In the genomic region with DNA sequence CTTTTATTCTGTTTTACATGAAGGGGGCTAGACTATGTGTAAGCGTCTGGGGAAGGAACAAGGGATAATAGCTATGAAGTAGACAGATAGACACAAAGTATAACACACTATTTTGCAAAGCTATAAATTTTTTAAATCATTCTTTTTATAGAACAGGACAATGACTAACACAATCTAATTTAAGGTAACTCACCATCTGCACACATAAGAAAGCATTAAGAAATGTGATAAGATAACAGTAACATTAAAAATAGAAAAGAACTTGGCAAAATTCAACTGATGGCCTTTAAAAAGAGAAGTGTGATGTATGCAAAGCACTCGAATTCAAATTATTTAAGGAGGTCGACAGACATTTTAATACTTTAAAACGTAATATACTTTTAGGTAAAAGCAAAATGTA, we compare ENCODE assay signal across 14 mouse cellular contexts.
"Had no signal": no experiment of that assay in that cellular context is flagged by ENCODE, and none has a peak within 500 bp of the region (broad histone marks: within the 10 kb centered on the region; RNA-seq: fewer than 3 reads in every experiment).

No protein-coding gene starts in this region.

- ATAC-seq: liver, postnatal 0 days had no signal

- H3K9ac ChIP-seq: limb, embryonic 12.5 days; liver, embryonic 13.5 days; liver, postnatal 0 days; lung, embryonic 15.5 days; neural tube, embryonic 15.5 days had no signal

- H3K27ac ChIP-seq: limb, embryonic 12.5 days; lung, embryonic 15.5 days; macrophage; neural tube, embryonic 15.5 days had no signal

- H3K4me2 ChIP-seq: limb, embryonic 12.5 days; liver, embryonic 13.5 days; lung, embryonic 15.5 days; midbrain, embryonic 11.5 days; neural tube, embryonic 15.5 days had no signal

- H3K4me1 ChIP-seq: limb, embryonic 12.5 days; lung, embryonic 15.5 days; neural tube, embryonic 15.5 days had no signal

- H3K4me3 ChIP-seq: limb, embryonic 12.5 days; liver, embryonic 13.5 days; lung, embryonic 15.5 days; megakaryocyte, embryonic 14.5 days; neural tube, embryonic 15.5 days had no signal

- DNase-seq: kidney, postnatal 25 days; liver; liver, embryonic 13.5 days; liver, postnatal 0 days; lung, postnatal 14 days; right cerebral cortex, adult 18-20 months; right cerebral cortex, postnatal 25 days; thymus, postnatal 4 days had no signal

- H3K27me3 ChIP-seq: limb, embryonic 12.5 days; liver, embryonic 13.5 days; lung, embryonic 15.5 days; megakaryocyte, embryonic 14.5 days; neural tube, embryonic 15.5 days had no signal

- H3K9me3 ChIP-seq: limb, embryonic 12.5 days; liver, embryonic 13.5 days; lung, embryonic 15.5 days; megakaryocyte, embryonic 14.5 days; neural tube, embryonic 15.5 days had no signal
